In the genomic region with DNA sequence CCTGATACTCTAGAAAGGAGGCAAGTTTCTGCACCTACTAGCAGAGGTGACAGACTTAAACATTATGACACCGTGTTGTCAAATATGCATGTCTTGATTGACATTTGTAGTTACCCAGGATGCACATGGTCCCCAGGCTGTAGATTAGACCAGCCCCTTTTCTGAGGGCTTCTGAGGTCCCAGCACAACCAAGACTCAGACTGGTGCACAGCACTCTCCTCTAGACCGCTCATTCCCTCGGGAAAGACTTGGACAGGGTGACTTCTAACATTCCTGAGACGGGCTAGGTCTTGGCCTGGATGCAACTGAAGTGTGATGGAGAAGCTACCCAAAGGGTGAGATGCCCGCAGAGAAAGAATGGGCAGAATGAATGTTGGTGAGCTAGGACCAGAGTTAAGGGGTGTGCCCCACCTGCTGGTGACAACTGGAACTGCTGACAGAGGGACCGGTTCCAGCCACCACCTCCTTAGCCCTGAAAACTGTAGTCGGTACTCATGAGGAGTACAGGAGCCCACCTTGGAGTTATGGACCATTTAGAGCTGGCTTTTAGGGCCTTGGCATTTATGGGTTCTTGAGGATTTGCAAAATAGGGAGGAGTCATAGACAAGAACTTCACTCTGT, we compare ENCODE assay signal across 7 mouse cellular contexts. TPM values are rescaled to one million over a fixed set of nuclear protein-coding genes. Genes with fewer than 3 reads are reported as not detected.
DNase-seq lines count a peak whose midpoint lies in the region; ATAC-seq and TF ChIP-seq lines count a peak whose summit lies in the region.

No protein-coding gene starts in this region.

- no peaks in the 10 kb centered on the region for H3K9me3 ChIP-seq in intestine, postnatal 0 days (ENCODE audit: control insufficient read depth)
- no peaks in the 10 kb centered on the region for H3K9me3 ChIP-seq in midbrain, embryonic 13.5 days

- H3K27me3 ChIP-seq in intestine, postnatal 0 days (replicated peaks; ENCODE audit: control insufficient read depth, insufficient read depth, low read length): no peaks in the 10 kb centered on the region
- no peaks in the 10 kb centered on the region for H3K27me3 ChIP-seq in midbrain, embryonic 13.5 days

- H3K4me1 ChIP-seq in intestine, postnatal 0 days (replicated peaks; ENCODE audit: control insufficient read depth, insufficient read depth, low read length): no peaks in the 10 kb centered on the region
- H3K4me1 ChIP-seq in midbrain, embryonic 13.5 days (replicated peaks): no peaks in the 10 kb centered on the region

- no peak overlapping the region for H3K4me3 ChIP-seq in intestine, postnatal 0 days (ENCODE audit: low read depth, low read length)
- H3K4me3 ChIP-seq in midbrain, embryonic 13.5 days (replicated peaks): no peak overlapping the region

- H3K27ac ChIP-seq in intestine, postnatal 0 days (ENCODE audit: low read depth, low read length): no peak overlapping the region
- H3K27ac ChIP-seq in midbrain, embryonic 13.5 days: no peak overlapping the region

- H3K36me3 ChIP-seq in intestine, postnatal 0 days (ENCODE audit: control insufficient read depth, insufficient read depth): peaks cover 17% of the 10 kb centered on the region; the same call in 1 of the 2 replicates
- H3K36me3 ChIP-seq in midbrain, embryonic 13.5 days: peaks cover 60% of the 10 kb centered on the region

- 0 out of 2 replicates have a peak, but pooled peaks have one; percentile 32 for ATAC-seq in intestine, postnatal 0 days
- peak; percentile 75 for ATAC-seq in midbrain, embryonic 13.5 days

- intact Hi-C loops in left cerebral cortex, postnatal 14 days (cut with DNase I): loop anchor here (5.0 kb wide), 1 partner anchor 138 kb away; no protein-coding TSS in a partner anchor

- WGBS in intestine, postnatal 0 days: 25% methylated on average over 7 of the region's 7 CpGs
- WGBS in midbrain, embryonic 13.5 days: 23% methylated on average over 7 of the region's 7 CpGs

- peak; percentile 79 to 80 for DNase-seq in adrenal gland, adult 18-20 months (ENCODE audit: low spot score in 2 of 2)
- DNase-seq in cerebellum, postnatal 14 days: peak; percentile 93 to 95
- DNase-seq in frontal cortex, postnatal 25 days (ENCODE audit: low spot score in 2 of 2): peak; percentile 82 to 88
- DNase-seq in left cerebral cortex, postnatal 14 days (ENCODE audit: low spot score in 2 of 2): peak; percentile 88
- peak; percentile 22 for DNase-seq in skeletal muscle tissue, adult 2 months (ENCODE audit: low read depth, low spot score)

- TF ChIP-seq CTCF in intestine, postnatal 0 days (IDR thresholded peaks at IDR 0.05; ENCODE audit: low read depth): peak; percentile 90

- no peak overlapping the region for H3K4me2 ChIP-seq in intestine, postnatal 0 days (replicated peaks; ENCODE audit: low read depth)
- no peak overlapping the region for H3K4me2 ChIP-seq in midbrain, embryonic 13.5 days (replicated peaks)

- H3K9ac ChIP-seq in intestine, postnatal 0 days (ENCODE audit: low read depth, low read length): no peak overlapping the region
- no peak overlapping the region for H3K9ac ChIP-seq in midbrain, embryonic 13.5 days (replicated peaks)

RNA-seq across cellular contexts. Expression of a gene that starts 31.7 kb away (rescaled TPM):
- 10 to 100 TPM; 34.8 to 34.9 TPM for total RNA-seq in adrenal gland, adult 18-20 months (2021)
- 25.4 and 30.1 TPM in 2 replicates for polyA plus RNA-seq in intestine, postnatal 0 days (2015; fragmentation: Nextera tagmentation; extraction: Ambion mirVana)
- total RNA-seq in left cerebral cortex, postnatal 14 days (2021): 10 to 100 TPM; 33.3 to 34.5 TPM
- polyA plus RNA-seq in midbrain, embryonic 13.5 days (2015; fragmentation: Nextera tagmentation; extraction: Ambion mirVana): 46.5 and 48.2 TPM in 2 replicates

Comparison
In these comparisons a context has a peak if more than half of its experiments do, and no peak if none do; other contexts are left out.
1. DNase-seq: peak in every context shown above with its lines; median percentile 94 in cerebellum, postnatal 14 days; 88 in left cerebral cortex, postnatal 14 days; 85 in frontal cortex, postnatal 25 days; 80 in adrenal gland, adult 18-20 months; 22 in skeletal muscle tissue, adult 2 months.